Comparison of ENCODE assay signal across 8 mouse cellular contexts in the genomic region with DNA sequence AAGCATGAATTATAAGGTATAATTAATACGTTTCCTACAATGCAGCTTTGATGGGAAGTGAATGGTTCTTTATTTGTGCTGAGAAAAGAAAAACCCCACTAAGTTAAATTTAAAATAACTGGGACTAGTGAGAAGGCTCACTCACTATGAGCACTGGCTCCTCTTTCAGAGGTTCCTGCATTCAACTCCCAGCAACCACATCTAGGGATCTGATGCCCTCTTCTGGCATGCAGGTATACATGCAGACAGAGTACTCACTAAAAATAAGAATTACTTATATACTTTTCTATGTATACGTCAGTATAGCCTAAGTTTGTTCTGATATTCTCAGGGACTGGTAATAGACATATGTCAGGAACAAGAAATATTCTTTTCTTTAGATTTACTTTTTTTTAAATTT. TPM values are rescaled to one million over a fixed set of nuclear protein-coding genes. Genes with fewer than 3 reads are reported as not detected.
DNase-seq lines count a peak whose midpoint lies in the region; ATAC-seq lines count a peak whose summit lies in the region.

No protein-coding gene starts in this region.

- no peak for ATAC-seq in embryonic facial prominence, embryonic 11.5 days (replicated peaks; ENCODE audit: insufficient number of reproducible peaks, low FRiP score, low TSS enrichment, low read depth)
- ATAC-seq in midbrain, embryonic 12.5 days (ENCODE audit: low FRiP score, low read depth): peak; percentile 44; the same call in 1 of the 2 replicates
- no peak for ATAC-seq in midbrain, embryonic 16.5 days
- ATAC-seq in granulocyte monocyte progenitor cell, adult 5-6 weeks (replicated peaks; ENCODE audit: poor library complexity, severe bottlenecking): peak; percentile 44; the same call in 1 of the 2 replicates
- ATAC-seq in monocyte, adult 5-6 weeks (replicated peaks; ENCODE audit: insufficient number of reproducible peaks, low FRiP score, low TSS enrichment, poor library complexity, severe bottlenecking): no peak

- H3K9me3 ChIP-seq in embryonic facial prominence, embryonic 11.5 days (replicated peaks; ENCODE audit: control insufficient read depth, low read length): no peaks in the 10 kb centered on the region
- no peaks in the 10 kb centered on the region for H3K9me3 ChIP-seq in embryonic facial prominence, embryonic 10.5 days
- no peaks in the 10 kb centered on the region for H3K9me3 ChIP-seq in midbrain, embryonic 12.5 days
- 0 out of 2 replicates have a peak, but pooled peaks cover 3% of the 10 kb centered on the region for H3K9me3 ChIP-seq in midbrain, embryonic 16.5 days (replicated peaks; ENCODE audit: control insufficient read depth, low read length, poor library complexity, severe bottlenecking)

- no peaks in the 10 kb centered on the region for H3K36me3 ChIP-seq in embryonic facial prominence, embryonic 11.5 days (replicated peaks; ENCODE audit: control insufficient read depth, insufficient read depth, low read depth, low read length)
- no peaks in the 10 kb centered on the region for H3K36me3 ChIP-seq in embryonic facial prominence, embryonic 10.5 days (replicated peaks)
- H3K36me3 ChIP-seq in midbrain, embryonic 12.5 days: no peaks in the 10 kb centered on the region
- no peaks in the 10 kb centered on the region for H3K36me3 ChIP-seq in midbrain, embryonic 16.5 days (ENCODE audit: control insufficient read depth, insufficient read depth, low read length)

- H3K4me1 ChIP-seq in embryonic facial prominence, embryonic 11.5 days (ENCODE audit: control insufficient read depth, insufficient read depth, low read length): no peaks in the 10 kb centered on the region
- no peaks in the 10 kb centered on the region for H3K4me1 ChIP-seq in embryonic facial prominence, embryonic 10.5 days
- no peaks in the 10 kb centered on the region for H3K4me1 ChIP-seq in midbrain, embryonic 12.5 days
- no peaks in the 10 kb centered on the region for H3K4me1 ChIP-seq in midbrain, embryonic 16.5 days (ENCODE audit: control insufficient read depth, insufficient read depth, low read length)

- no peak overlapping the region for H3K9ac ChIP-seq in embryonic facial prominence, embryonic 11.5 days (replicated peaks; ENCODE audit: low read length)
- no peak overlapping the region for H3K9ac ChIP-seq in midbrain, embryonic 12.5 days (replicated peaks)
- no peak overlapping the region for H3K9ac ChIP-seq in midbrain, embryonic 16.5 days (ENCODE audit: low read depth, low read length)

- WGBS in embryonic facial prominence, embryonic 11.5 days: 56% methylated on average over 2 of the region's 2 CpGs
- WGBS in embryonic facial prominence, embryonic 10.5 days: 52% methylated on average over 2 of the region's 2 CpGs
- WGBS in midbrain, embryonic 12.5 days: 50% methylated on average over 2 of the region's 2 CpGs
- 54% methylated on average over 2 of the region's 2 CpGs for WGBS in midbrain, embryonic 16.5 days

- no peaks in the 10 kb centered on the region for H3K27me3 ChIP-seq in embryonic facial prominence, embryonic 11.5 days (ENCODE audit: control insufficient read depth, insufficient read depth, low read length)
- no peaks in the 10 kb centered on the region for H3K27me3 ChIP-seq in embryonic facial prominence, embryonic 10.5 days (replicated peaks; ENCODE audit: low read depth, poor library complexity, severe bottlenecking)
- no peaks in the 10 kb centered on the region for H3K27me3 ChIP-seq in midbrain, embryonic 12.5 days
- H3K27me3 ChIP-seq in midbrain, embryonic 16.5 days (ENCODE audit: control insufficient read depth, insufficient read depth, low read depth, low read length): no peaks in the 10 kb centered on the region

- no peak overlapping the region for H3K4me2 ChIP-seq in embryonic facial prominence, embryonic 11.5 days (ENCODE audit: low read depth, low read length)
- H3K4me2 ChIP-seq in midbrain, embryonic 12.5 days (replicated peaks): no peak overlapping the region
- H3K4me2 ChIP-seq in midbrain, embryonic 16.5 days (ENCODE audit: low read length): no peak overlapping the region

- H3K27ac ChIP-seq in embryonic facial prominence, embryonic 11.5 days (replicated peaks; ENCODE audit: low read depth, low read length): no peak overlapping the region
- no peak overlapping the region for H3K27ac ChIP-seq in embryonic facial prominence, embryonic 10.5 days (replicated peaks)
- H3K27ac ChIP-seq in midbrain, embryonic 12.5 days (replicated peaks): no peak overlapping the region
- H3K27ac ChIP-seq in midbrain, embryonic 16.5 days (ENCODE audit: low read length): no peak overlapping the region

- peak; percentile 57 for DNase-seq in embryonic facial prominence, embryonic 11.5 days (ENCODE audit: low spot score)
- no peak for DNase-seq in embryonic facial prominence, embryonic 10.5 days (ENCODE audit: low spot score)
- peak; percentile 34 for DNase-seq in thymus, postnatal 25 days
- no peak for DNase-seq in ovary, postnatal 14 days (ENCODE audit: low spot score)

- H3K4me3 ChIP-seq in embryonic facial prominence, embryonic 11.5 days (ENCODE audit: low read depth, low read length): no peak overlapping the region
- no peak overlapping the region for H3K4me3 ChIP-seq in embryonic facial prominence, embryonic 10.5 days
- H3K4me3 ChIP-seq in midbrain, embryonic 12.5 days: no peak overlapping the region
- H3K4me3 ChIP-seq in midbrain, embryonic 16.5 days (ENCODE audit: low read depth, low read length): no peak overlapping the region

RNA-seq across cellular contexts. Expression of a gene that starts 24.7 kb away (rescaled TPM):
- polyA plus RNA-seq in embryonic facial prominence, embryonic 11.5 days (2014; fragmentation: Nextera tagmentation; extraction: Ambion mirVana): 34.2 and 38.3 TPM in 2 replicates
- 21.1 and 23.0 TPM in 2 replicates for polyA plus RNA-seq in embryonic facial prominence, embryonic 10.5 days (2016; fragmentation: Nextera tagmentation; extraction: Ambion mirVana)
- polyA plus RNA-seq in midbrain, embryonic 12.5 days (2016; fragmentation: Nextera tagmentation; extraction: Ambion mirVana): 22.5 and 27.2 TPM in 2 replicates
- 35.3 and 38.6 TPM in 2 replicates for polyA plus RNA-seq in midbrain, embryonic 16.5 days (2015; fragmentation: Nextera tagmentation; extraction: Ambion mirVana)
- total RNA-seq in granulocyte monocyte progenitor cell, adult 5-6 weeks (2014; fragmentation: Nextera tagmentation): 2.9 and 3.4 TPM in 2 replicates
- total RNA-seq in granulocyte monocyte progenitor cell, adult 5-6 weeks (2017): 2.5 and 3.8 TPM in 2 replicates
- 1.5 TPM in 1 of 3 replicates, not detected in the others for total RNA-seq in monocyte, adult 5-6 weeks (2017)

Comparison
In these comparisons a context has a peak if more than half of its experiments do, and no peak if none do; other contexts are left out.
1. ATAC-seq: peak in midbrain, embryonic 12.5 days (single experiment) and granulocyte monocyte progenitor cell, adult 5-6 weeks (single experiment); none in embryonic facial prominence, embryonic 11.5 days (single experiment), midbrain, embryonic 16.5 days (single experiment) and monocyte, adult 5-6 weeks (single experiment).
2. DNase-seq: peak in embryonic facial prominence, embryonic 11.5 days (single experiment) and thymus, postnatal 25 days (single experiment); none in embryonic facial prominence, embryonic 10.5 days (single experiment) and ovary, postnatal 14 days (single experiment).